Mouse (Mus musculus) hindbrain, postnatal 0 days (tissue): Measurements from ENCODE around the gene Gm21992. TPM values are rescaled to one million over a fixed set of nuclear protein-coding genes. Genes with fewer than 3 reads are reported as not detected.

Experiments used
- ATAC-seq: fragments of 200-750 bp; cut with Nextera tagmentation; 2 replicates; pipeline ENCODE4 v1.8.0; 2017; ENCODE audit warnings: mild to moderate bottlenecking, moderate TSS enrichment, moderate library complexity
- DNase-seq: peaks from one replicate; pipeline ENCODE4 v3.0.0-alpha.2; 2015; ENCODE audit warnings: low spot score
- H3K27ac ChIP-seq: fragments of 300-500 bp; sonication (generic); 2 replicates; pipeline ENCODE4 v1.5.1; 2014; ENCODE audit warnings: mild to moderate bottlenecking
- H3K27me3 ChIP-seq: fragments of 300-500 bp; sonication (generic); 2 replicates; pipeline ENCODE4 v1.6.1; 2014; ENCODE audit warnings: low read length, mixed read lengths; ENCODE audit not compliant: insufficient read depth
- H3K36me3 ChIP-seq: fragments of 300-500 bp; sonication (generic); 2 replicates; pipeline ENCODE4 v1.6.1; 2014; ENCODE audit warnings: low read length, mixed read lengths; ENCODE audit not compliant: insufficient read depth
- H3K4me1 ChIP-seq: fragments of 300-500 bp; sonication (generic); 2 replicates; pipeline ENCODE4 v1.6.1; 2014; ENCODE audit warnings: antibody characterized with exemption, low read length, mixed read lengths; ENCODE audit not compliant: insufficient read depth
- H3K4me2 ChIP-seq: fragments of 300-500 bp; sonication (generic); 2 replicates; pipeline ENCODE4 v1.6.1; 2014; ENCODE audit warnings: low read depth, mild to moderate bottlenecking, low read length, moderate library complexity, mixed read lengths
- H3K4me3 ChIP-seq: fragments of 300-500 bp; sonication (generic); 2 replicates; pipeline ENCODE4 v1.5.1; 2014; ENCODE audit warnings: low read length
- H3K9ac ChIP-seq: fragments of 300-500 bp; sonication (generic); replicated peaks from 2 replicates; pipeline ENCODE4 v1.6.1; 2014; ENCODE audit warnings: mild to moderate bottlenecking, low read length, moderate library complexity, mixed read lengths
- H3K9me3 ChIP-seq: fragments of 300-500 bp; sonication (generic); 2 replicates; pipeline ENCODE4 v1.6.1; 2016; ENCODE audit warnings: low read length, mixed read lengths
- CTCF ChIP-seq: IDR thresholded peaks from 2 replicates; pipeline ENCODE4 v1.5.1; 2016; ENCODE audit warnings: antibody characterized with exemption, control low read depth, low read depth
- WGBS: fragments of 180-500 bp; shearing (Covaris S2); extraction: QIAGEN DNeasy Blood & Tissue Kit; methylation state at CpG from one replicate; pipeline ENCODE4 v1.1.7; 2014; 5-methylcytosine and 5-hydroxymethylcytosine counted together
- polyA plus RNA-seq: library from polyadenylated mRNA; unstranded; fragments of >200 nt; fragmentation: Nextera tagmentation; extraction: Ambion mirVana; gene quantifications from 2 replicates; pipeline ENCODE4 v1.2.1, GENCODE M21; 2015
- total RNA-seq: library from RNA; depleted of rRNA; stranded (reverse); fragments of >200 nt; gene quantifications from 2 replicates; pipeline ENCODE4 v1.2.3, GENCODE M21; 2014

Gm21992 gene
- total and polyA plus RNA-seq, 2 experiments from 2014 or later, result 9.8 to 11.9 TPM

DNA sequence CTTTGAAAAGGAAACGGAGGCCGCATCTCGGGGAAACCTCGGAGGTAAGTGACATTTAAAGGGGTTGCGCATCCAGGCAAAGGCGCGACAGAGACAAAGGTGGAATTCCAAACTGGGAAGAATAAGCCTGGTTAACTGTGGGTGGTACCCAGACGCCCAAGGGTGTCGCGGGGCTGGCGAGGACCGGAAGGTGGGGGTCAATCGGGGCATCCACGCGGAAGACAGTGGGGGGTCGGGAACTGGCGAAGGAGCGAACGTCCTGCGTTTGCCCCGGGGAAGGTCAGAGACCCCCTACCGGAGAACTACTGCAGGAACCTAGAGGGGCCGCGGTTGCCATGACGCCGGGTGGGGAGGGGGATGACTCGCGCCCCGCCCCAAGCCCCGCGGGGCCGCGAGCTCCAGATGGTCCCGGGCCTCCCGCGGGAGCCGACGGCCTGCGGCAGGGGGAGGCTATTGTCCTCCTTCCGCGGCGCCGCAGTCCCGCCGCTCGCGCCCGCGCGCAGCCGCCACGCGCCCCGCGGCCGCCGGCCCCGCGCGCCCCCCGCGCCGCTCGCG is 99.7 kb downstream of the Gm21992 start:
- peak overlapping the region; percentile 80 for H3K4me3 ChIP-seq
- no peaks in the 10 kb centered on the region for H3K27me3 ChIP-seq
- TF ChIP-seq CTCF, result no peak
- H3K4me2 ChIP-seq, result peak overlapping the region; percentile 90
- H3K9me3 ChIP-seq, result no peaks in the 10 kb centered on the region
- peak; percentile 84 for ATAC-seq
- H3K9ac ChIP-seq, result peak overlapping the region; percentile 84
- H3K36me3 ChIP-seq, result no peaks in the 10 kb centered on the region
- peak; percentile 79 for DNase-seq
- peaks cover 4% of the 10 kb centered on the region for H3K4me1 ChIP-seq
- 3% methylated on average over 52 of the region's 65 CpGs for WGBS
- peak overlapping the region; percentile 97 for H3K27ac ChIP-seq

DNA sequence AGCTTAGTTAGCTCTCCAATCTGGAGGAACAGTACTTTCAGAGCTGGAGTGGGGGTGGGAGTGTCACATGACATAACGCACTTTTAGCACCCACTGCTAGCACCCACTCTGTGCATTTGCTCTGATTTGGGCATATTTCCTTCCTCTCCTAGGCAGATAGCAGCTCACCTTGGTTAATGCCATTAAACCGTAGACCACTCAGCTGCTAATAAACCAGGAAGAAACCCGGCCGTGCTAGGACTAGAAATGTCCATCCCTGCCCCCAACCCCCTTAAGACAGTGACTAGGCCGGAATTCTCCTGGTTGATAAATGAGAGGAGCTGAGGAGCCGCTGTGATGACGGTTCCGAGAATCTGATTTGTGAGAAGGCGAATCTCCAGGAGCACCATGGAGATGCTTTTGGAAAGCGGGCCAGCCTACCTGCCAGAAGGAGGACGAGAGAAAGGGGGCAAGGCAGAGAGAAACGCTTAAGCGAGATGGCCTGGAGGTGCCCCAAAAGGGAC is 100.3 kb downstream of the Gm21992 start, which contains the start of gene Sptbn2:
TSS of gene Sptbn2 (plus strand) at position 70 of the 503 bp plus-strand sequence.
- peak; percentile 41; the same call in 1 of the 2 replicates for ATAC-seq
- H3K4me3 ChIP-seq, result peak within 1 kb of the TSS; percentile 80
- WGBS, result 6% methylated on average over 13 of the region's 13 CpGs
- peak within 1 kb of the TSS; percentile 97 for H3K27ac ChIP-seq
- peak; percentile 61 for DNase-seq
- no peaks in the 10 kb centered on the region for H3K9me3 ChIP-seq
- H3K36me3 ChIP-seq, result no peaks in the 10 kb centered on the region
- H3K4me2 ChIP-seq, result peak within 1 kb of the TSS; percentile 90
- peak within 1 kb of the TSS; percentile 84 for H3K9ac ChIP-seq
- TF ChIP-seq CTCF, result no peak
- H3K27me3 ChIP-seq, result no peaks in the 10 kb centered on the region
- H3K4me1 ChIP-seq, result peaks cover 4% of the 10 kb centered on the region

DNA sequence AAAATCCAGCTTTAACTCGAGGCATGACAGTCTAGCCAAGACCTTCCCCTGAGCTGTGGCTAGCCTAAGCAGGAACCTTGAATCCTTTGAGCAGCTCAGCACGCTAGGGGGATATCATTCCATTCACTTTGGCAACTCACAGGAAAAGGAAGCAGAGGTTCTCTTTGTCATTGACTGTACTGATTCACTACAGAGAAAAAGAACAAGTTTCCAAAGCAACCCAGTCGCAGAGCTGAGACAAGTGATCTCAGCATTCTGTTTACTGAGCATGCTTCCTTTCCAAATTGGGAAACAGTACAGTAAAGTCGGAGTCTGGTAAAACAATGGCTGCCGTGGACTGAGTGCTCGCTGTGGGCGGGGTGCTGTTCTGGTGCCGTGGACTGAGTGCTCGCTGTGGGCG is 102.6 kb downstream of the Gm21992 start:
- Histone ChIP-seq H3K9me3 (no peaks in the 10 kb centered on the region), H3K4me2 (no peak overlapping the region), H3K36me3 (no peaks in the 10 kb centered on the region), H3K4me3 (no peak overlapping the region), H3K9ac (no peak overlapping the region), H3K27ac (no peak overlapping the region), H3K4me1 (0 out of 2 replicates have a peak, but pooled peaks cover under 1% of the 10 kb centered on the region), H3K27me3 (no peaks in the 10 kb centered on the region)
- no peak for TF ChIP-seq CTCF
- 73% methylated on average over 10 of the region's 10 CpGs for WGBS
- ATAC-seq (no peak), DNase-seq (no peak)

DNA sequence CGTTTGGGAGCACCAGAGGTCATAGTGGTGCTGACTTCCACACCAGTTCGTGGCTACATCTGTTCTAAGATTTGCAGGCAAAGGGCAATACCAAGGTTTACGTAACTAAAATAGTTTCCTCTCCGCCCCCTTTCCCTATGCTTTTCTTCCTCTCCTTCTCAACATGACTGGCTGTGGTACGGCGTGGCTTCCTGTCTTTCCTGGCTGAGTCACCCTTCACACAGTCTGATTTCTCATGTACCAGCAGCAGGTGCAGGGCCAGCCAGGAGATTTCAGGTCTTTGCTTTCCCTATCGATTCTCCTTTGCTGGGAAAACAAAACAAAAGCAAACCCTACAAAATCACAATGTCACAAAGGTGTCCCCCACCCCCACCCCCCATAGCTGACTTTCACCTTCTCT is 110.2 kb downstream of the Gm21992 start:
- Histone ChIP-seq H3K4me1 (peaks cover 11% of the 10 kb centered on the region; the same call in 1 of the 2 replicates), H3K9me3 (no peaks in the 10 kb centered on the region), H3K27me3 (no peaks in the 10 kb centered on the region), H3K4me3 (no peak overlapping the region), H3K9ac (no peak overlapping the region), H3K27ac (peak overlapping the region; percentile 8; the same call in 1 of the 2 replicates), H3K36me3 (no peaks in the 10 kb centered on the region), H3K4me2 (no peak overlapping the region)
- TF ChIP-seq CTCF, result no peak
- DNase-seq (no peak), ATAC-seq (no peak)
- 73% methylated on average over 7 of the region's 7 CpGs for WGBS

DNA sequence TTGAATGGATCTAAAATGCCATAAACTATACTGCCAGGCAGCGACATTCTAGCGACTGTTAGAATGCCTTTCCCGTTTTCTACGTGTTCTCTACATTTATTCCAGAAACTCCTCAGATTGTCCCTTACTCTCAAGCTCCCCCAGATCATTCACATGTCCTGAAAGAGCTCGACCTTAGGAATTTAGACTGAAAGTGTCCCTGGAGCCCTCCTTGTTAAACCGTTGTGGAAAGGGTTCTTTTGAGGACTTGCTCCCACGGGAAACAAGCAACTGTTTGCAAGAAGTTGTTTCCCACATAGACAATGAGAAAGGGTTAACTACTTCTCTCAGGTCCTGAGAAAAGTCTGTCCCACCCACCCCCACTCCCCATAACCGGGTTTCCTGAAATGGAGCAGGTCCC is 110.8 kb downstream of the Gm21992 start:
- H3K4me2 ChIP-seq, result no peak overlapping the region
- WGBS, result 80% methylated on average over 8 of the region's 8 CpGs
- H3K9me3 ChIP-seq, result no peaks in the 10 kb centered on the region
- H3K4me1 ChIP-seq, result peaks cover 11% of the 10 kb centered on the region; the same call in 1 of the 2 replicates
- ATAC-seq (no peak), DNase-seq (no peak)
- H3K27me3 ChIP-seq, result no peaks in the 10 kb centered on the region
- no peak overlapping the region for H3K4me3 ChIP-seq
- TF ChIP-seq CTCF, result no peak
- no peaks in the 10 kb centered on the region for H3K36me3 ChIP-seq
- H3K27ac ChIP-seq, result no peak overlapping the region
- no peak overlapping the region for H3K9ac ChIP-seq

DNA sequence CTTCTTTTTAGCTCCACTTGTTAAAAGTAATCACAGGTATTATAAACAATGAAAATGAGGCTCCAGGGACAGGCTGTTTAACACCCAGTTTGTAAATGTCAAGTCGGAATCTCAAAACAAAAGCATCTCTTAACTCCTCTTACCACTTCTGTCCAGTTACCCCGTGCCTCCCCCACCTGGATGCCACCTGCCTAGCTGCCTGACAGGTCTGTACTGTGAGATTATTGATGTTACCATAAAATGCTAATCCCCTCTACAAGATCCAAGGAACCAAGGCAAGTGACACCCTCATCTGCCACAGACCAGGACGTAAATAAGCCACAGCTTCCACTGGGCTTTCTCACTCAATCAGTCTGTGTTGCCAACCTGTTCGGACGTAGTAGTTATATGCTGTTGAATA is 111.6 kb downstream of the Gm21992 start:
- ATAC-seq (no peak), DNase-seq (no peak)
- no peaks in the 10 kb centered on the region for H3K9me3 ChIP-seq
- H3K4me3 ChIP-seq, result no peak overlapping the region
- H3K27ac ChIP-seq, result no peak overlapping the region
- no peak for TF ChIP-seq CTCF
- peaks cover 11% of the 10 kb centered on the region; the same call in 1 of the 2 replicates for H3K4me1 ChIP-seq
- H3K36me3 ChIP-seq, result no peaks in the 10 kb centered on the region
- WGBS, result 78% methylated on average over 5 of the region's 5 CpGs
- H3K27me3 ChIP-seq, result no peaks in the 10 kb centered on the region
- no peak overlapping the region for H3K9ac ChIP-seq
- H3K4me2 ChIP-seq, result no peak overlapping the region

DNA sequence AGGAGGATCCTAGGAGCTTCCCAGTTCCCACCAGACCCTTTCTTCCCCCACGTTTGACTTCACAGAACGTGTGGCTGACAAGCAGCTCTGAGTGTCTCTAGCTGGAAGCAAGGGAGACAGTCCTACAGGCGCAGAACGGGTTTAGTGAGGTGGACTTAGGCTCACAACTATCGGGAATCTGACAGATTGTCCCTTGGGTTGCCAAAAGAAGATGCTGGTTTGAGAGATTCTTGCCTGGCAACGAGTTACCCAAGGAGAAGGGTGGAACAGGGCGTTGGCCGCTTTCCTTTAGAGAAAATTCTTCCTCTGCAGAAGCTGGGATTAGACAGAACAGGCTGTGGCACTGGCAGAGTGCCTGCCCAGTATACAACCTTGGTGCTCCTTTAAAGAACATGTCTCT is 112.6 kb downstream of the Gm21992 start:
- no peak for TF ChIP-seq CTCF
- Histone ChIP-seq H3K27ac (peak overlapping the region; percentile 83; the same call in 1 of the 2 replicates), H3K4me2 (peak overlapping the region; percentile 74), H3K4me3 (peak overlapping the region; percentile 57), H3K4me1 (peaks cover 11% of the 10 kb centered on the region; the same call in 1 of the 2 replicates), H3K9me3 (no peaks in the 10 kb centered on the region), H3K27me3 (no peaks in the 10 kb centered on the region), H3K36me3 (no peaks in the 10 kb centered on the region), H3K9ac (peak overlapping the region; percentile 71)
- WGBS, result 24% methylated on average over 8 of the region's 8 CpGs
- DNase-seq (no peak), ATAC-seq (no peak)
